Mouse (Mus musculus) T-helper 17 cell (primary cell): ENCODE results near the gene Slc25a23.

Experiments
- in situ Hi-C, 2 experiments: fragments of 300-600 bp; cut with MboI, MseI; formaldehyde crosslinking; loops; 1 replicate in 1 of 2; 2 replicates in 1 of 2; pipeline ENCODE4 v1.15.1; 2025; ENCODE audit warnings: high pct_unique_total_duplicates in 2 of 2

The Slc25a23 gene

DNA sequence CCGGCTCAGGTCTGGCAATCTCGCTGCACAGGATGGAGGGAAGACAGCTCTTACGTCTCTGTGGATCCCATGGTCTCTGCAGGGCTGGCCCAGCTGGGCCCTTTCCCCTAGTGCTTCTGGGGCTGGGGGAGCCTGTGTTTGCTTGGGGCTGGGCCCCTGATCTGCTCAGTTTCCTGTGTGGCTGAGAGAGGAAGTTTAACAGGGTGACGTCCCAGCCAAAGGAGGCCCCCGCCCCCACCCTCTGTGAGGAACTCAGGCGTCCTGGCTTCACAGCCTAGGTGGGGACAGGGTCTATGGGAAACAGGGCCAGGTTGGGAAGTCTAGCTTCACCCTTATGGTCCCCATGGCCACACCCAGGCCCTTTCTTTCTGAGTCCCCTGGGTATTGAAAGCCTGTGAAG is 18.7 kb upstream of the Slc25a23 start, which contains the start of gene Dennd1c:
Gene Dennd1c (minus strand): TSS at position 179 of the 400 bp plus-strand sequence.
- in situ Hi-C loops: no loop called here

DNA sequence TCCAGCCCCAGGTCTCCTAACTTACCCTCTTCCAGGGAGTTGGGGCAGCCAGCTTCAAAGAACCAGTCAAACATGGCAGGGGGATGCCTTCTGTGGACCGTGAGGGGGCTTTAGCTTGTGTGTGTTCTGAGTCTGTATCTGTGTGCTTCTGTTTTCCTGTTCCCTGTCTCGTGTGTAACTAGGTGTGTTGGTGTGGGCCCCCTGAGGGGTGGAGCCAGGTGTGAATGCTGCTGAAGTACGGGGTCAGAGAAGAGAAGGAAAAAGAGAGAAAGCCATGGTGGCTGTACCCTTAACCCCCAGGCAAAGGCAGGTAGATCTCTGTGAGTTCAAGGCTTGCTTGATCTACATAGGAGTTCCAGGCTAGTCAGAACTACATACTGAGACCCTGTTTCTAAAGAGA is 17.3 kb upstream of the Slc25a23 start:
- in situ Hi-C loops: no loop called here

DNA sequence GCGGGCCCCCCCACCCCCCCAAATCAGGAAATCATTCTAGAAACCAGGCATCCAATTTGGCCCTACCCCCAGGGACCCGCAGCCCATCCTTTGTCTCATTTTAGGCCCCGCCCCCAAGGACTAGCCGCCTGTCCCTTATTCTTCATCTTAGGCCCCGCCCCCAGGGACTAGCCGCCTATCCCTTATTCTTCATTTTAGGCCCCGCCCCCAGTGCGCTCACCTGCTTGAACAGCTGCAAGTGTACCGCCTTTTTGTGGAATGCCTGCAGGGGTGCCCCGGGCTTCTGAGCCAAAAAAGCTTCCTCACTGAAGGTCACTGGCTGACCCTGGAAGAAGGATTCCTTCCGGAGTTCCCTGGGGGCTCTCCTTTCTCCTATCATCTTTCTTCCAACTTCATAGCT is 11.0 kb upstream of the Slc25a23 start:
- in situ Hi-C loops: no loop called here

DNA sequence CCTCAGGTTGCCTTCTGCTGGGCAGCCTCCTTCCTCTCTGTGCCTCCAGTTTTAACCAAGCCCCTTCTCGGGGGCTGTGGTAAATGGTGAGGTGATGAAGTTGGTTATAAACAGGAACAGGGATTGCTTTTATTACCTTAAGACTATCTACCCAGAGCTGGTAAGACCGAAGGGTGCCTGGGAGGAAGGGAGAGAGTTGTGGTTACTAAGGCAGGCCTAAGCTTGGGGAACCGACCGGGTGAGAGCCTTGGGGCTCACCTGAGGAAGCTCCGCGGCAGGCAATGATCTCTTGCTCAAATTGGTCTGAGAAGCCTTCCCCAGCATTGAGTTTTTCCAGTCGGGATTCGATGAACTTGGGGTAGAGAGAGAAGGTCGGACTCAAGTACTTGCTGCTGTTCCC is 10.6 kb upstream of the Slc25a23 start:
- in situ Hi-C loops: no loop called here

DNA sequence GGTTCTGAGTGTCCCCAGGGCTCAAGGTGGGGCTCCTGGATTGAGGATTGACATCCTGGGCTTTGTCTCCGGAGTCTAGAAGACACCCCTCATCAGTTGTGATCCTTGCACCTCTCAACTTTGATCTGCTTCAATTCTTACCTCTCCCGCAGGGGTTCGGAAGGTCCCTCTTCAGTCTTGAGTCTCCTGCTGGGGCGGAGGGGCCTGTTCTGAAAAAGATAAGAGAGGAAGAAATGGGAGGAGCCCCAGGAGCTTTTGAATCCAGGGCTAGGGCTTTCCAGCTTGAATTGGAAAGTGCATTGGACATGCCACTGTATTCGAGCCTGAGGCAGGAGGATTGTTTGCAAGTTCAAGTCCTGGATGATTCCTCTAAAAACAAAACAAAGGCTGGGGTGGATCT is 7.2 kb upstream of the Slc25a23 start:
- in situ Hi-C loops: no loop called here

DNA sequence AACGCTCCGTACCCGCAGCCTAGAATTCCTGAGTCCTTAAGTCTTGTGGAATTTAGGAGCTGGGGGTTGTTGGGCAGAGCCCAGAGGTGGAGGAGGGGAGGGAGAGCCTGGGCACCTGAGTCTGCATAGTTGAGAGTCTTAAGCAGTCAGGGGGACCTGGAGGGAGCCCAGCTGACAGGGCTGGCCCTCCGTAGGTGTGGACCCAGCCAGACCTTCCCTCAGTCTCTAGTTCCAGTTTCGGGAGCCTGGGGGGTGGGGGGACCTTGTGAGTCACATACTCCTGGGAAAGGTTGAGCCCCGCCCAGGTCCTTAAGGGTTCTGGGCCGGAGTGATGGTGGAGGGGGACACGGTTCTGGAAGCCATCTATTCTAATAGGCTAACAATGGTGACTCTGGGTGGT is 3.4 kb upstream of the Slc25a23 start:
- in situ Hi-C loops: no loop called here

DNA sequence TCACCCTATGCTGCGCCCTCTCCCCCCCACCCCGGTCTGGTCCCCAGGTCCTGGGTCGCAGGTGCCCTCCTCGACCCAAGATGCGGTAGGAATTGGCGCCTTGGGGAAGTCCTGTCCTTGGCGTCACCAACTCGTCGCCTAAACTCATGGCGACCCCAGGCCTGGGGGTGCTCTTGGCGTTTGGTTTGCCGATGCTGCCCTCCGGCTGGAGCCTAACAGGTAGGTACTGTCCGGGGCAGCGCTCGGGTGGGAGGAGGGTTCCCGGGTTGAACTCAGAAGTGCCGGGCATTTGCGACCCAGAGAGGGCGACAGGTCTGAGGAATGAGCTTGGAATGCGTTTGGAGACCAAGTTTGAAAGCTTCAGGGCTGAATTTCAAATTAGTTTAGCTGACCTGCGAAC is 2.9 kb upstream of the Slc25a23 start:
- in situ Hi-C loops: no loop called here

DNA sequence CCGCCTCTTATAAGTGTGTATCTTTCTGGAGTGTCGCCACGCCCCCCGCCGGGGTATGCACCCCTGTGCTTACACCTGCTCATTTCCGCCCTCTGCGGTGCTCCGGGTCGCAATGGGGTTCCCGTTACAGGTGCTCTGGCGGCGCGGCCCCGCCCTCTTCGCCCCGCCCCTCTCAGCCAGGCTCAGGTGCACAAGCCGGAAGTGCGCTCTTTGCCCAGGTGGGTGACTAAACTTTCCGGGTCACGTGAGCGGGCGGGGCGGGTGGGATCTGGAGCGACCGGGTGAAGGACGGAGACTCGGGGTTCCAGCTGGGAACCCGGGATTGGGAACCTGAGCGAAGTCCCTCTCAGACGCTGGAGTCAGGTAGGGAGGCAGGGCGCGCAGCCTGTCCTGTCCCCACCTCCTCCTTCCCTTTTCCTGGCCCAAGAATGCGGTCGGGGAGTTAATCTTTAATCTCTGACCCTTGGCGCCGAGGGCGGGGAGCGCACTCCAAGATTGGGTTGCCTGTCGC is 2.4 kb upstream of the Slc25a23 start:
- in situ Hi-C loops: no loop called here

DNA sequence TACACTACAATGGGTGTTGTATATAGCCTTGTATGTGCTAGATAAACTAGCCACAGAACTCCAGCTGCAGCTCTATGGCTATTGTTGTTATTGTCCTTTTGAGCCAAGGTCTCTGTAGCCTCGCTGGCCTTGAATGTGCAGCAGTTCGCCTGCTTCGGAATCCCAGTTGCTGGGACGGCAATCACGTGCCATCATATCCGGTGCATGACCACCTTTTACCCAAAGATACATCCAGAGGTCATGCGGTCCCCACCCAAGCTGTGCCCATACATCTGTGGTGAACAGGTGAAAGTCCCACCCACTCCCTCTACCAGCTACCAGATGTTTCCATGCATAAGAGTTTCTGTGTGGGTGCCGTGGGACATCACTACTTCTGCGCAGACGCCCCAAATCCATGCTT is 1.4 kb upstream of the Slc25a23 start:
- in situ Hi-C loops: no loop called here

DNA sequence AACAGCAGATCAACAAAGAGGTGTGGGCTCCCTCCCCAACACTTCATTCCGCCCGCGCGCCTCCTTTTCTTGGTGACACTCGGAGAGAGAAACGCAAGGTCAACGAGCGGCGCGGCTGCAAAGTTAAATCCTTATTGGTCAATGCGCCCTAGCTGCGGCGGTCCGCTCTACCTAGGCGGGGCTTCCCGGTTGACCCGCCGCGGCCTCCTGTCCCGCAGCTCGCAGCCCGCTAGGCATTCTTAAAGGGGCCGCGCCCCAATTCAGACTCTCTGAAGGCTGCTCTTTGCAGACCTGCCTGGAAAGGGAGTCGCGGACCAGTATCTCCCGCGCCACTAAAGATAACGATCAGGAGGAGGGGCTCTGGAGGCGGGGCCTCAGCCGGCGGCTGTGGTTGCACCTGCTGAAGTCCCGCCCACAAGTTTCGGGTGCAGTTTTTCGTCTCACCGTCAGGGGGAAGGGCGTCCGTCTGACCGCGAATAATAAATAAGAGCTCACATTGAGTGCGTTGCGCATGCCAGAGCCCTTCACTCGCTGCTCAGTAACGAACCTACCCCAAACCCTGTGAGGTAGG is 653 bp upstream of the Slc25a23 start:
- in situ Hi-C loops: no loop called here

DNA sequence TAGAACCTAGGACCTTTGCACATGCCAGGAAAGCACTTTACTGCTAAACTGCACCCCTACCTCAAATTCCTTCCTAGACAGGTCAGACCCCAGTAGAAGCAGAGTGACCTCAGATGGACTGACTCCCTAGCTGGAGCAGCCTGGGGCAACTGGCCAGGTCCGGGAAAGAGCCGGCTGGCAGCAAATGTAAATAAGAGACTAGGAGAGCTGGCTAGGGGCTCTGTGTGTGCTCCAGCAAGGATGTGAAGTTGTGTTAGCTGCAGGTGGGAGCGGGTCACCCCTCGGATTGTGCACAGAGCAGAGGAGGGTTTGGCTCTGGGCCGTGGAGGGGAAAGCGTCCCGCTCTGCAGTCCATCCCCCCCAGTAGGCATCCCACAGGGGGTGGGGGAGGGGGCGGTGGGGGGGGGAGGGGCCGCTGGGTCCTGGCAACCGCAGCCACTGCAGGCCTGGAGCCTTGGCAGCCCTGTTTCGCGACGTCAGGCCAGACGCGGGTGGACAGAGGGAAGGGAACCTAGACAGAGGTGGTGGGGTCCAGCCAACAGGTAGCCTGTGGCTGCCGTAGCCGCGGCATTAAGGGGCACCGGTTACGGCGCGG is 675 bp downstream of the Slc25a23 start, which contains the start of gene Crb3:
Gene Crb3 (plus strand): TSS at position 215 of the 595 bp plus-strand sequence.
- in situ Hi-C loops: no loop called here

DNA sequence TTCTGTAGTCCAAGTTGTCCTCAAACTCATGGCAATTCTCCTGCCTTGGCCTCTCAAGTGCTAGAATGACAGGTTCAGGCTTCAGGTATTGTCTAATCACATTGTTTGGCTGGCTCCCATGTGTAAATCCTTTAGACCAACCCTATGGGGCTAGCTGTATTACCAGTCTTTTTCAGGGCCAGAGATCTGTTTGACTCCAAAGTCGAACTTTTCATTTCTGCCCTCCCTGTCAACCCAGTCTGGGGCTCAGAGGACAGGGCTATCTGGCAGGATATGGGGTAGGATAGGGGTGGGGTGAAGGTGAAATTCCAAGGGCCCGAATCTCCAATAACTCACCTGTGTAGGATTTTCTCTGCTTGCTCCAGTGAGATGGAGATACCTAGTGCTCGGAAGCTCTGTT is 3.4 kb downstream of the Slc25a23 start:
- in situ Hi-C loops: no loop called here

DNA sequence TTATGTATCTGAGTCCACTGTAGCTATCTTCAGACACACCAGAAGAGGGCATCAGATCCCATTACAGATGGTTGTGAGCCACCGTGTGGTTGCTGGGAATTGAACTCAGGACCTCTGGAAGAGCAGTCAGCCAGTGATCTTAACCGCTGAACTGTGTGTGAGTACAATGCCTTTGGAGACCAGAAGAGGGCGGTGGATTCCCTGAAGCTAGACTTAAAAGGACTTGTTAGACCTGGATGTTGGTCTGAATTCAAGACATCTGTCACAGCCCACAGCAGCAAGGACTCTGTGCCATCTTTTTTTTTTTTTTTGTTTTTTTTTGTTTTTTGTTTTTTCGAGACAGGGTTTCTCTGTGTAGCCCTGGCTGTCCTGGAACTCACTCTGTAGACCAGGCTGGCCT is 8.0 kb downstream of the Slc25a23 start:
- in situ Hi-C loops: loop anchor here in 1 of 2 experiments (5.0 kb wide), 1 partner anchor 121 kb away; no protein-coding TSS in a partner anchor

DNA sequence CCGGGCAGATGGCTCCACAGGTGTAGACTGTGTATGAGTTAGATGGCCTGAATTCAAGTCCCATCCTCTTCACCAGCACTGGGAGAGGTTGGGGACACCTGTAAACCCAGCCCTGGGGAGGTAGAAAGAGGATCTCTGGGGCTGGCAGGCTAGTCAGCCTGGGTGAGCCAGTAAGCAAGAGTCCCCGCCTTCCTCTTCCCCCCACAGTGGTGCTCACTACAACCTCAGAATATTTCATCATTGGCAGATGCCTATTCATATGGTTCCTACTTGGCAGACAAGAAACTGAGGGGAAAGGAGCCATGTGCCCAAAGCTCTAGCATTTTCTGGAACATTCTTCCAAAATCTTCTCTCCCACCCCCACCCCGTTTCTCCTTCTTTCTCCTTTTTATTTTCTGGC is 10.8 kb downstream of the Slc25a23 start:
- in situ Hi-C loops: no loop called here

DNA sequence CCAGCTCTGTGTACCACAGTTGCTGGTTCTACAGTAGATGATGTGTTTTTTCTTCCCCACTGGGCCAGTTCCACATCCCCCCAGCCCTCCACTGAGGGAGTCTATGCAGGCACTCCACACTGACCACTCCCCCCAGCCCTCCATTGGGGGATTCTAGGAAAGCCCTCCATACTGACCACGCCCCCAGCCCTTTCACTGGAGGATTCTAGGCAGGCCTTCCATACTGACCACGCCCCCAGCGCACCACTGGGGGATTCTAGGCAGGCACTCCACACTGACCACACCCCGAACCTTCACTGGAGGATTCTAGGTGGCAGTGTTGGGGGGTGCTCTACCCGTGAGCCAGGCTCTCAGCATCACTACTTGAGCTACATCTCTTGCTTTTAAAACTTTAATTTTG is 12.3 kb downstream of the Slc25a23 start:
- in situ Hi-C loops: no loop called here

DNA sequence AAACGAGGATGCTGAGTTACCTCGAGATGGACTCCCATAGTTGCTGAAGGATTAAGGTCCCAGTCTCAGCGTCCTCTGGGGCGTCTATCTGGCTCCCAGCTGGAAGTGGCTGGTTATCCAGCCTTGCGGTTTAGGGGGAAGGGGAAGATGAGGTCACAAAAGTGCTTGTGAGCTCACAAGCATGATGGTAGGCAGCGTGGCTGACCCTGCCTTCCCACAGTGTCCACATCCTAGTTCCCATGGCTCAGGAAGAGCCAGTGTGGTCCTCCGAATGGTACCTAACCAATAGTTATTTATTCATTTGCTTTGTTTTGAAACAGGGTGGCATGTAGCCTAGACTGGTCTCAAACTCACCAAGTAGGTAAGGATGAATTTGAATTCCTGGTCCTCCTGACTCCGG is 18.1 kb downstream of the Slc25a23 start, which contains the start of gene Slc25a41:
Gene Slc25a41 (minus strand): TSS at position 101 of the 400 bp plus-strand sequence.
- in situ Hi-C loops: no loop called here

DNA sequence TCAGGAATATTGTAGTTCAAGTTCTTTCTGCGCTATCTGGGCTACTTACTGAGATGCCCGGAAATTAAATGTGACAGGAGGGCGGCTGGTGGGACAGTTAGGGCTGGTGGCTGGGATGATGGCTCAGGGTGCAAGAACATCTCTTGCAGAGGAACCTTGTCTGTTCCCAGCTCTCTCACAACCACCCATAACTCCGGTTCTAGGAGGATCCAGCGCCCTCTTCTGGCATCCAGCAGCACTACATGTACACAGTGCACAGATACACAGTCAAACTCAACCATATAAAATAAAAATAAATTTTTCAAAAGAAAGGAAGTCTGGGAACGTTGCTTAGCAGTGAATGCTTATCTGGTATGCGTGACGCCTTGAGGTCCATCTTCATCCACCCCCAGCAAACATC is 20.7 kb downstream of the Slc25a23 start:
- in situ Hi-C loops: no loop called here

DNA sequence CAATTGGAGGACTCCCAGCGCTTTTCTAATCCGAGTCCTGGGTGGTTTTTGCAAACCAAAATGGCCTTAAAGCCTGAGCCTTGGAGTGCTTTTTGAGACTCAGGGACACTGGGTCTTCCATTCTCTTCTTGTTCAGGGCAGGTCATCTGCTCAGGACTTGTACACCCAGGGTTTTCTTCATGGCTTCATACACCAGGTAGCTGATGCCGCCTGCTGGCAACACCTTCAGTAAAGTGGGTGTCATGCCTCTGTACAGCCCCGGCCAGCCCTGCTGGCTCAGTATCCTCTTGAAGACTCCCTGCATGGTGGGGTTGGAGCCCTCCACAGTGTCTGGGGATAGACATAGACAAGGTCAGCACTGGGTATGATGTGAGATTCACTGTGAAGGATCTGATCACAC is 26.8 kb downstream of the Slc25a23 start:
- in situ Hi-C loops: no loop called here

DNA sequence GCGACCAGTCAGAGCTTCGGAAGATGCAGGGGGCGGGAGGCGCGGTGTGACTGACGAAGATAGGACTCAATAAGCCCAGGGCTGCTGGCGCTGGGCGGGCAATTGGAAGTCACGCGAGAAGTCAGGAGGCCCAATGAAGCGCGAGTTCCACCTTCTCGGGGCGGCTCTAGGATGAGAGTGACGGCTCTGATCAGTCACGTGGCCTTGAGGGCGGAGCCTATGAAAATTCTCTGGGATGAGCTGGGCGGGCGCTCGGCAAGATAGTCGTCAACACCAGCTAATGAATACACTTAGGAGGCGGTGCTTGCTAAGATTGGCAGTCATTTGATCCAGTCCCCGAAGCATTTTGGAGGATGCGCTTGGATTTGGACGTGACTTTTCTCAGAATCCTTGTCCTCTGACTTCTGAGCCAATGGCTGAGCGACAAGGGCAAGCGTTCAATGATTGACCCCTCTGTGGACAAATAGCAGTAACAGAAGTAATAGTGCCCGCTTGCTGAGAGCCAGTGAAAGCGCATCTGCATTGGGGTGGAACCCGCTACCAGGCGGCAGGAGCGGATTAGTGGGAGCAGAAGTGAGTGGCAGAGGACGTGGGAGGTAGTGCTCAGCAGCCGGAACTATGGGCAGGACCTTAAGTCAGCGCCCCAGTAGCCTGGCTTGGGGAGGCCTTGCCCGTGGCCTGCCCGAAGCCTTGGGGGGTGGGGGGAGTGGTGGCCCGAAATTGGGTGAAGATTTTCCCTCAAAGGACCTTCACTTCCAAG is 27.8 kb downstream of the Slc25a23 start:
- in situ Hi-C loops: no loop called here

DNA sequence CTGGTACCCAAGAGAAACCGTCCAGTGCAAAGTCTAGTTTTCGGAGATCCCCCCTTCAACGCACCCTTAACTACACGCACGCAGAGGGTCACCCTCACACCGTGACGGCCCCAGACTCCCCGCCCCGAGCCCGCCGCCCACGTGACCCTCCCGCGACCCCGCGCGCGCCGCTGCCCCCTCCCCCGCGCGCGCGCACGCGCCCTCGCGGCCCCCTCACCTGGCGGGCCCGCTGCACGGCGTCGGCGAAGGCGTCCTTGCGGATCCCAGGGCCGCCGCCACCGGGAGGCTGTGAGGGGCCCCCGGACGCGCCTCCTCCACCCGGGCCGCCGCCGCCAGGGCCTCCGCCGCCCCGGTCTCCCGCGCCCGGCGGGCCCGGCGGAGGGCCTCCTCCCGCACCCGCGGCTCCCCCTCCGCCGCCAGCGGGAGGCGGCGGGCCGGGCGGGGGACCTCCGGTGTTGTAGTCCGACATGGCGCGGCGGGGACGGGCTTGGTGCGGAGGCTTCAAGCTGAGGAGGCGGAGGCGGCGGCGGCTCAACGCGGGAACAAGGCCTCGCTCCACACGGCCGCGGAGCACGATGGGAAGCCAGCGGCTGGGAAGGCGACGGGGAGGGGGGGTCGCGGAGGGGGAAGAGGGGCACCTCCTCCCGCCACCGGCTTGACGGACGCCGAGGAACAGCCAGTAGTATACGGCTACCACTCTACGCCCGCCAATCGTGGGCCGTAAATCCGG is 28.6 kb downstream of the Slc25a23 start, which contains the start of gene Khsrp:
Gene Khsrp (minus strand): TSS at position 592 of the 730 bp plus-strand sequence.
- in situ Hi-C loops: no loop called here

DNA sequence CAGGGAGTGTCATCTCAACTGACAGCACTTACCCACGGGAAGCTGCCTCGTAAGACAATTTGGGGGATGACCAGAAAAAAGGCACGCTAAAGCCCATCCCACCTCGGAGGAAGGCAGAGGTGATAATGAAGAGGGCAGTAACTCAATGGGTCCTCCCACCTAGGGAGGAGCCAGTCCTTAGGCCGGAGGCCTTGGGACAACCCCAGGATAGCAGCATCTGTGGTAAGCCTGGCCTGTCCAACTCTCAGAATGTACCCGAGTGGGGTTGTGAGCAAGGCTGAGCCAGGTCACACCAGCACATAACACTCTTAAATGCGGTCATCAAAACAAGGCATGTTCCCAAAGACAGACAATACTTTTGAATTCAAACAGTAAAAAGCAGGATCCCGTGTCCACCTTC is 30.0 kb downstream of the Slc25a23 start:
- in situ Hi-C loops: loop anchor here (5.0 to 10.0 kb wide), 2 partner anchors 92 to 1065 kb away; partner anchors contain the start of gene Mllt1 (in 1 of the 2)

DNA sequence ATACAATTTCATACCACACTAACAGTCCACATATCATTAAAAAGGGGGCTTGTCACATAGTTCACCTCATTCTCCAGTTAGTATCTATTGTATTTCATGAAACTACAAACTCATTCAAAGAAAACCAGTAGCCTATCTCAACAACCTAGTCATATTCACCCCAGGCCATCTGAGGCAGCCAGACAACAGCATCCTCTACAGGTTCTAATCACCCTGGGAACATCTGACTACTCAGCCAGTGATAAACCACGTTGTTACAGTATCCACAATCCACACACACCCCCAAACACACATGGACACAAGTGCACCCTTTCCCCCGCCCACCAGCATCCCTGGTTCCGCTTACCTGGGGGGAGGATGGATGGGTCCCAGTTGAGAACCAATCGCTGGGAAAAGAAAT is 32.2 kb downstream of the Slc25a23 start:
- in situ Hi-C loops: loop anchor here (5.0 to 10.0 kb wide), 2 partner anchors 90 to 1063 kb away; partner anchors contain the start of gene Mllt1 (in 1 of the 2)
